Mouse (Mus musculus) CH12.LX (cell line): Measurements from ENCODE around the gene Ext2. TPM values are rescaled to one million over a fixed set of nuclear protein-coding genes. Genes with fewer than 3 reads are reported as not detected.

Experiments
- DNase-seq: peaks from one replicate; pipeline ENCODE4 v3.0.0-alpha.2; 2013; ENCODE audit errors: extremely low read depth
- H3K27ac ChIP-seq: 2 replicates; pipeline ENCODE4 v1.5.1; 2012; ENCODE audit warnings: low read depth, mild to moderate bottlenecking, control low read depth, moderate library complexity; ENCODE audit not compliant: insufficient read depth
- H3K27me3 ChIP-seq: replicated peaks from 2 replicates; pipeline ENCODE3; 2012; ENCODE audit warnings: inconsistent platforms
- H3K36me3 ChIP-seq, 2 experiments: replicated peaks in 1 of 2; 2 replicates each; pipeline versions ENCODE3 to v1.6.1; 2012; ENCODE audit warnings: inconsistent platforms in 1 of 2, low read length in 1 of 2, mild to moderate bottlenecking in 1 of 2, mixed read lengths in 1 of 2, moderate library complexity in 1 of 2; ENCODE audit not compliant: control insufficient read depth in 1 of 2, insufficient read depth in 1 of 2
- H3K4me1 ChIP-seq, 2 experiments: 2 replicates each; pipeline ENCODE4 v1.6.1; 2012; ENCODE audit warnings: inconsistent platforms in 1 of 2, moderate library complexity in 1 of 2; ENCODE audit not compliant: insufficient read depth in 2 of 2, control insufficient read depth in 1 of 2
- H3K4me2 ChIP-seq: 2 replicates; pipeline ENCODE4 v1.6.1; 2012; ENCODE audit warnings: low read depth, mild to moderate bottlenecking, control low read depth; ENCODE audit not compliant: poor library complexity, insufficient read depth, severe bottlenecking
- H3K4me3 ChIP-seq, 3 experiments: fragments of 150-350 bp in 1 of 3; sonication (generic) in 1 of 3; replicated peaks in 1 of 3; 2 replicates each; pipeline versions ENCODE3 to v1.5.1; 2011 to 2012; ENCODE audit warnings: low read depth in 2 of 3, low read length in 2 of 3, mild to moderate bottlenecking in 2 of 3, moderate library complexity in 2 of 3, control low read depth in 1 of 3, improper control_type of control experiment in 1 of 3, inconsistent platforms in 1 of 3, mixed read lengths in 1 of 3; ENCODE audit not compliant: poor library complexity in 1 of 3
- H3K79me2 ChIP-seq: replicated peaks from 2 replicates; pipeline ENCODE4 v1.6.1; 2012; ENCODE audit warnings: mild to moderate bottlenecking, moderate library complexity; ENCODE audit not compliant: control insufficient read depth, poor library complexity, insufficient read depth, severe bottlenecking; ENCODE audit errors: extremely low read depth
- H3K9ac ChIP-seq: 2 replicates; pipeline ENCODE4 v1.6.1; 2012; ENCODE audit warnings: low read depth, mild to moderate bottlenecking, control low read depth, moderate library complexity; ENCODE audit not compliant: insufficient read depth
- H3K9me3 ChIP-seq: replicated peaks from 2 replicates; pipeline ENCODE3; 2012; ENCODE audit warnings: low read length, inconsistent platforms, mixed read lengths
- BHLHE40 ChIP-seq: IDR thresholded peaks from 2 replicates; pipeline ENCODE4 v1.6.1; 2011; ENCODE audit warnings: mild to moderate bottlenecking, low read depth, low read length, improper control_type of control experiment
- CHD1 ChIP-seq: IDR thresholded peaks from 2 replicates; pipeline ENCODE4 v1.6.1; 2012; ENCODE audit warnings: low read depth, low read length, improper control_type of control experiment, inconsistent platforms
- CHD2 ChIP-seq: IDR thresholded peaks from 2 replicates; pipeline ENCODE4 v1.6.1; 2011; ENCODE audit warnings: low read length, improper control_type of control experiment
- GABPA ChIP-seq: IDR thresholded peaks from 2 replicates; pipeline ENCODE4 v1.6.1; 2012; ENCODE audit warnings: low read depth, low read length, improper control_type of control experiment, inconsistent platforms; ENCODE audit not compliant: insufficient replicate concordance
- IRF4 ChIP-seq: IDR thresholded peaks from 2 replicates; pipeline ENCODE4 v1.6.1; 2014; ENCODE audit warnings: low read depth, mild to moderate bottlenecking, inconsistent platforms, low read length, improper control_type of control experiment
- JUN ChIP-seq: IDR thresholded peaks from 2 replicates; pipeline ENCODE4 v1.6.1; 2011; ENCODE audit warnings: low read depth, mild to moderate bottlenecking, low read length, improper control_type of control experiment, moderate library complexity; ENCODE audit not compliant: insufficient read depth
- JUND ChIP-seq: conservative IDR thresholded peaks from 2 replicates; pipeline ENCODE4 v1.6.1; 2011; ENCODE audit warnings: low read depth, low read length, improper control_type of control experiment
- KAT2A ChIP-seq: IDR thresholded peaks from 2 replicates; pipeline ENCODE4 v1.6.1; 2012; ENCODE audit warnings: low read length, improper control_type of control experiment, inconsistent platforms; ENCODE audit not compliant: insufficient replicate concordance
- MAFK ChIP-seq: IDR thresholded peaks from 2 replicates; pipeline ENCODE4 v1.6.1; 2011; ENCODE audit warnings: low read length, improper control_type of control experiment; ENCODE audit not compliant: insufficient replicate concordance
- RCOR1 ChIP-seq: conservative IDR thresholded peaks from 2 replicates; pipeline ENCODE4 v1.6.1; 2012; ENCODE audit warnings: low read depth, mild to moderate bottlenecking, inconsistent platforms, low read length, improper control_type of control experiment
- TBP ChIP-seq: conservative IDR thresholded peaks from 2 replicates; pipeline ENCODE4 v1.6.1; 2011; ENCODE audit warnings: low read depth, low read length, improper control_type of control experiment
- TCF12 ChIP-seq: IDR thresholded peaks from 2 replicates; pipeline ENCODE4 v1.6.1; 2014; ENCODE audit warnings: low read depth, mild to moderate bottlenecking, inconsistent platforms, low read length, improper control_type of control experiment
- UBTF ChIP-seq: IDR thresholded peaks from 2 replicates; pipeline ENCODE4 v1.6.1; 2012; ENCODE audit warnings: low read depth, mild to moderate bottlenecking, inconsistent platforms, low read length, improper control_type of control experiment, moderate library complexity
- USF2 ChIP-seq: conservative IDR thresholded peaks from 2 replicates; pipeline ENCODE4 v1.6.1; 2011; ENCODE audit warnings: low read depth, low read length, improper control_type of control experiment
- ZKSCAN1 ChIP-seq: IDR thresholded peaks from 2 replicates; pipeline ENCODE4 v1.6.1; 2012; ENCODE audit warnings: low read depth, inconsistent platforms, low read length, improper control_type of control experiment, borderline replicate concordance
- ZNF384 ChIP-seq: IDR thresholded peaks from 2 replicates; pipeline ENCODE4 v1.6.1; 2012; ENCODE audit warnings: low read depth, low read length, improper control_type of control experiment, inconsistent platforms
- dilution Hi-C: fragments of 300-500 bp; cut with MboI; formaldehyde crosslinking; loops from 2 replicates; pipeline ENCODE4 v1.14.3; 2020; ENCODE audit warnings: low sequenced_read_pairs; ENCODE audit not compliant: extremely low pct_unique_long_range_greater_than_20kb, extremely low pct_ligation_motif_present
- in situ Hi-C: fragments of 300-500 bp; cut with MboI; formaldehyde crosslinking; loops from 3 replicates; pipeline ENCODE4 v1.14.3; 2019; ENCODE audit warnings: low sequenced_read_pairs, low pct_ligation_motif_present, low pct_unique_long_range_greater_than_20kb, mixed read lengths
- polyA plus RNA-seq: library from polyadenylated mRNA; unstranded; fragments of >175 nt; gene quantifications from 2 replicates; pipeline ENCODE4 v1.2.1, GENCODE M21; 2012; ENCODE audit warnings: low read depth; ENCODE audit not compliant: insufficient read length
- total RNA-seq, 2 experiments: library from RNA; depleted of rRNA; stranded (reverse); fragments of 300-350 nt in 1 of 2; fragments of >200 nt in 1 of 2; gene quantifications; 2 replicates each; pipeline ENCODE4 v1.2.3; 2012 to 2014

Ext2 gene
- total and polyA plus RNA-seq, 3 experiments = 20.2 to 33.1 (median 26.9) TPM

- dilution Hi-C loops (no loop called here), in situ Hi-C loops (no loop called here)
- Histone ChIP-seq H3K79me2 (no peaks in the 10 kb centered on the region), H3K36me3 (peaks cover 0 to 18% of the 10 kb centered on the region in 2 experiments), H3K4me1 (peaks cover 6 to 21% of the 10 kb centered on the region in 2 experiments; a peak in 3 of 4 replicates), H3K27ac (no peak overlapping the region), H3K9me3 (no peaks in the 10 kb centered on the region), H3K4me3 (no peak overlapping the region), H3K4me2 (no peak overlapping the region), H3K27me3 (no peaks in the 10 kb centered on the region), H3K9ac (no peak overlapping the region)
- DNase-seq = peak; percentile 30
- no peak for TF ChIP-seq JUN
- no peak for TF ChIP-seq CHD1
- no peak for TF ChIP-seq GABPA
- no peak for TF ChIP-seq CHD2
These were observed 129.3 kb downstream of the Ext2 start for GRCm38 (mm10) chr2:93693101-93693500.

DNA sequence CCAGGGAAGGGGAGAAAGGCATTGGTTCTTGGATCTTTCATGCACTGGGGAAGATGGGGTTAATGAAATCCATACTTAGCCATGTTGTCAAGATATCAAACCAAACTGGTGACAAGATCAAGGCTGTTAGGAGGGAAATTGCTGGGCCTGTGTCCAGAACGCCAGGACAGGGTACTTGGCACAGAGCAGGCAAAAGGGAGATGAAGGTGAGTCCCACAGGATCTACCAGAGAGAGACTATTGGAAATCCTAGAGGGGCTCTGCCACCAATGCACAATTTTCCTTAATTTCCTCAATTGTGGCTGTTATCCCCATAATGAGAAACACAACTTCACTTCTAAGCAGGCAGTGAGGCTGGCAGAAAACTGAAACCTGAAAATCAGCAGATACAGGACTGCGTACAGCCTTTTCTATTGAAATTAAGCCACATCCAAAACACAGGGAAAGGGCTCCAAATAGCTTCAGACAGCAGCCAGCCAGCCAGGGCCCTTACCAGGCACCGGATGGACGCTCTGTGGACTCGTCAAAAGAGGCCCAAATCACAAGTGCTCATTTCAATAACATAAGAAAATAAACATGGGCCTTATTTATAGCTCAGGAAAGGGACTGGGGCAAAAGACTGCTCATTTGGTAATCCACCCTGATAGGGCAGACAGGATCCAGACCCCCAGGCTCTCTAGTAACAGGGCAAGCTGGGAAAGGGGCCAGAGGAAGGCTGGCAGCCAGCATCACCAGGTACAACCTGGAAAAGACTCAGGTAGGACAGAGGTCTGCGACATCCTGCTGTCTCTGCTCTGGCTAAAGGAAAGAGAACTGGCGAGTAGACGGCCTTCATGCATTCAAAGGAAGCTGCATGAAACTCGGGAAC, 132.1 kb downstream of the Ext2 start:
- TF ChIP-seq MAFK (no peak), USF2 (no peak), GABPA (no peak)
- in situ Hi-C loops = no loop called here
- dilution Hi-C loops = no loop called here
- Histone ChIP-seq H3K36me3 (peaks cover 0 to 3% of the 10 kb centered on the region in 2 experiments), H3K27me3 (peaks cover 2% of the 10 kb centered on the region), H3K79me2 (no peaks in the 10 kb centered on the region), H3K9ac (no peak overlapping the region), H3K9me3 (no peaks in the 10 kb centered on the region), H3K4me1 (peaks cover 6 to 21% of the 10 kb centered on the region in 2 experiments; a peak in 3 of 4 replicates), H3K4me3 (no peak overlapping the region), H3K27ac (no peak overlapping the region), H3K4me2 (no peak overlapping the region)
- DNase-seq = no peak

- dilution Hi-C loops = no loop called here
These were observed 138.7 kb downstream of the Ext2 start for GRCm38 (mm10) chr2:93683674-93684073.

More at GRCm38 (mm10) chr2:93683674-93684073, 138.7 kb downstream of the Ext2 start:
- no peak for TF ChIP-seq ZKSCAN1
- TF ChIP-seq MAFK = no peak
- no peak for TF ChIP-seq UBTF
- no peak for TF ChIP-seq TCF12
- TF ChIP-seq RCOR1 = no peak
- TF ChIP-seq BHLHE40 = no peak
- no peak for TF ChIP-seq ZNF384
- no peak for TF ChIP-seq CHD2
- no peak for TF ChIP-seq IRF4
- TF ChIP-seq TBP = no peak
- TF ChIP-seq JUND = no peak
- no peak for TF ChIP-seq USF2
- TF ChIP-seq KAT2A = no peak
- Histone ChIP-seq H3K9ac (no peak overlapping the region), H3K79me2 (no peaks in the 10 kb centered on the region), H3K9me3 (no peaks in the 10 kb centered on the region), H3K4me1 (0 out of 4 replicates have a peak, but pooled peaks cover 0 to 6% of the 10 kb centered on the region in 2 experiments), H3K4me2 (no peak overlapping the region), H3K27me3 (peaks cover 28% of the 10 kb centered on the region), H3K27ac (no peak overlapping the region), H3K36me3 (no peaks in the 10 kb centered on the region), H3K4me3 (no peak overlapping the region)
- in situ Hi-C loops = no loop called here
- no peak for DNase-seq
